Mouse (Mus musculus): ENCODE measurements around the gene Cltc.

Cltc gene

DNA sequence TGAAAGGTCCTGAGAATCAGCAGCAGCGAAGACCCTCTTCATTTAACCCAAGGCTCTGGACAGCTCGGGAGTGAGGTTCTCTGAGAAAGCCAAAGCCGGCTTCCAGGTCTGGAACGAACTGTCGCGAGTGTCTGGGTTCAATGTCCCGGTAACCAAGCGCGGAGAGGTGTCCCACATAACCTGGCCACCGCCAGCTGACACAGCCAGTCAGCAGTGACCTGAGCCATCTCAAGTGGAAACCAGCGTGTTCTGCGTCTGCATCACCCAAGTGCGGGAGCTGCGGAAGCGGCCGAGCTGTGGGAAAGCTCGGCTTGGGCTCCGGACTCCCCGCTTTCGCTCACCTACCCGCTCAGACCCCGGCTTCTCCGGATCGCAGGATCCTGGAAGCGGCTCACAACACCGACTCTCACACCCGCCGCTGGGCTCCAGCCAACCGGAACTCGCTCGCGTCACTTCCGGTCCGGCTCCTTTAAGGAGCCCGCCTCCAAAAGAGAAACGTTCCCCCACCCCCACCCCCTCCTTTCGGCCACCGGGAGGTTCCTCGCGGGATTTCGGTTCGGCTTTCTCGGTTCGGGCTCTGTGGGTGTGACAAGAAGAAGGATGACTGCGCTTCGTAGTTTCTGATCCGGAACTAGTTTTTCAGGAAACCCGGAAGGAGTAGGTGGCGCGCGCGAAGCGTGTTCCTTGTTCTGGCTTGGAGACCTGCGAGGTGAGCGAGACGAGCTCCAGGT lies 73.8 kb downstream of the Cltc start, which contains the start of the genes Vmp1 and Ptrh2:
TSS of gene Vmp1 (minus strand) at position 442 of the 731 bp plus-strand sequence.
TSS of gene Ptrh2 (plus strand) at position 591 of the 731 bp plus-strand sequence.
- DNase-seq (ENCODE audit: low spot score in 2 of 2), result peak; percentile 89 to 97

GRCm38 (mm10) chr11:86682861-86683260 lies 74.5 kb downstream of the Cltc start:
- DNase-seq (ENCODE audit: low spot score in 2 of 2), result no peak

- DNase-seq (ENCODE audit: low spot score in 2 of 2), result no peak
These were observed 75.9 kb downstream of the Cltc start for GRCm38 (mm10) chr11:86681423-86681822.

DNA sequence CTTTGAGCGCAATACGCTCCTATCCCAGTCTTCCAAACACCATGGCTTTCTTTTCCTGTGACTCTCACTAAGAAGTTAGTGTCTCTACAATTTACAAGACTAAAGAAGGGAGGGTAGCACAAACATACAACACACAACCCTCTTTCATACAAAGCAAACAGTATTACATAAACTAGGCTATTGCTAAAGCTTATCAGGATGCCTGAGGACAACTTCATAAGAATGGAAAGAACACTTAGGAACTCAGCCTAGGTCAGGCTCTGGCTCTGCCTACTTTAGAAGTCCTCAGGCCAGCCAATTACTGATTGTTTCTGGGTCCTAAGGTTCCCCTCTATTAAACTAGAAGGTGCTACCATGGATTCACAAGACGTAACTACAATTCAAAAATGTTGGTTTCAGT lies 76.6 kb downstream of the Cltc start:
- no peak for DNase-seq (ENCODE audit: low spot score in 2 of 2)

DNA sequence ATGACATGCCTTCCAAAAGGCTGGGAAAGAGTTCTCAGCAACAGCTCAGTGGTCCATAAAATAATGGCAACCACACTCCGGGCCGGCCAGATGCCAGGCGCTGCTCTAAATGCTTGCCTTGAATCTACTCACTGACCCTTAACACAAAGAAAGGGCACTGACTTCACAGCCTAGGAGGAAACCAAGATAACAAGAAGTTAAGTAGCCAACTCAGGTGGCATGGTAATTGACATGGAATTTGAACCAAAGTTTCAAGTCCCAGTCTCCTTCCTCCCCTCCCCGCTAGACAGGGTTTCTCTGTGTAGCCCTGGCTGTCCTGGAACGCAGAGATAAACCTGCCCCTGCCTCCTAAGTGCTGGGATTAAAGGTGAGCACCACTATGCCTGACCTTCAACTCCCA lies 78.4 kb downstream of the Cltc start:
- DNase-seq (ENCODE audit: low spot score in 2 of 2), result no peak

DNA sequence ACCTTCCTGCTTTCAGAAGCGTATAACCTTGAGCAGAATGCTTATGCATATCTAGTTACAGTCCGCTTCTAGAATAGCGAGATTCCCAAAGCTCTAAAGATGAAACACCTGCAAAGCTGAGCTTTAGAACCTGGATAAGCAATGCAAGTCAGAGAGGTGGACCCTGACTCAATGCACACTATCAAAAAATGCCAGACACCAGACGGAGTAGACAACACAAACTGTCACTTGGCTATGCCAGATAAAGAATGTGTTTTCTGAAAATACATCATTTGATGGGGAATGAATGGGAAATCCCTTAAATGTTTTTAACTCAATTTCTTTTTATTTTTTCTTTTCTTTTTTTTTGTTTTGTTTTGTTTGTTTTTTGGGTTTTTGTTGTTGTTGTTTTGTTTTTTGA lies 81.8 kb downstream of the Cltc start:
- no peak for DNase-seq (ENCODE audit: low spot score in 2 of 2)

- DNase-seq (ENCODE audit: low spot score in 2 of 2), result no peak
These were observed 84.6 kb downstream of the Cltc start for GRCm38 (mm10) chr11:86672772-86673171.

DNA sequence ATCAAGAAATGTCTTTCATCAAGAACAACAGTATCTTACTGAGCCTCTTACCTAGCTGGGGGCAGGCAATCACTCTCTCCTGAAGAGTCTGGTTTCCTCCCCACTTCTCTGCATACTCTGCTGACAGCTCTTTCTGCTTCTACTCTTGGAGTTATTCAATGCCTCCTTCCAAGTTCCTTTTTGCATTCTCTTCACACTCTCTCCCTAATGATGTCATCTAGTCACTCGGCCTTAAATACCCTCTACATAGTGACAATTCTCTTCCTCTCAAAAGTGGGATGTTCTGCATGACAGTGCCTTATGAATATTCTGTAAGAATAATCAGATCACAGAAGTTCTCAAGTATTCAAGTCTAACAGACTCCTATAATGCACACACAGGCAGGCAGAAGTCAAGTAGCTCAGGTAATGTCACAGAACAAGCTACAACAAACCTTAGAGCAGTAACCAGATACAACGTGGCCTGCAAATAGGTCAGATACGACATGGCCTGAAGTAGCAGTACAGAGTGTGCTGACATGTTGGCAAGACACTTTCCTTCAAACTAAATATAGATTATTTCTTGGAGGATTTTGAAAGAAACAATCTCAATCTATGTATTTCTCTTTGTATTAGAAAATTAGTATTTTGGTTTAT lies 86.2 kb downstream of the Cltc start:
- no peak for DNase-seq (ENCODE audit: low spot score in 2 of 2)

DNA sequence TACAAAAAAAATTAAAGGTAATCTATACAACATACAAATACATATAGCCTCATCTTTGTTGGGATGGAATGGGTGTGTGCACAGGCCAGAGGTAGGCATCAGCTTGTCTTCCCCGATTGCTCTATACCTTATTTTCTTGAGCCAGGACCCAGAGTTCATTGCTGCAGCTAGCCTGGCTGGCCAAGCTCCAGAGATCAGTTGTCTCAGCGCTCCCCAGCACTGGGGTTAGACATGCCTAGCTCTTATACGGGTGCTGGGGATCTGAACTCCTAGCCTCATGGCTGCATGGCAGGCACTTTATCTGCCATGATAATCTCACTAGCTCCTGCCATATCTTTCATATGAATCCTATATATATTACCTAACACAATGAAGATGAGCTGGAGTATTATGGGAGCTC lies 89.2 kb downstream of the Cltc start:
- DNase-seq (ENCODE audit: low spot score in 2 of 2), result no peak

- DNase-seq (ENCODE audit: low spot score in 2 of 2), result no peak
These were observed 89.8 kb downstream of the Cltc start for GRCm38 (mm10) chr11:86667553-86667952.

DNA sequence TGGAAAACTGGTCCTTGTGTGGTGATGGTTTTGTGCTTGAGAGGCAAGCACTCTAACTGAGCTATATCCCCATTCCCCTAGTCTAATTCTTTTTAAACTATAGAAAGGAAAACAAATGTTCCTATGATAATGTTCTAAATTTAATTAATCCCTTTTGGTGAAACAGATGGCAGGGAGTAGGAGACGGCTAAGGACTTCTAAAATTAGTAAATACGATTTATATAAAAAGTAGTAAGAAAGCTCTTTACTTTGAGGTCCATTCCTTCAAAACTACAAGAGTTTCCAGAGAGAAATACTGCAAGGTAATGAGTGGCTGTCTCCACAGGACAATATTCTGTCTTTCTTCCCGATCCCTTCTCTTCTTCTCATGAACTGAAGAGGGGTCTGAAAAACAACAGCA lies 93.0 kb downstream of the Cltc start:
- DNase-seq (ENCODE audit: low spot score in 2 of 2), result no peak

GRCm38 (mm10) chr11:86663977-86664376 lies 93.4 kb downstream of the Cltc start:
- no peak for DNase-seq (ENCODE audit: low spot score in 2 of 2)

DNA sequence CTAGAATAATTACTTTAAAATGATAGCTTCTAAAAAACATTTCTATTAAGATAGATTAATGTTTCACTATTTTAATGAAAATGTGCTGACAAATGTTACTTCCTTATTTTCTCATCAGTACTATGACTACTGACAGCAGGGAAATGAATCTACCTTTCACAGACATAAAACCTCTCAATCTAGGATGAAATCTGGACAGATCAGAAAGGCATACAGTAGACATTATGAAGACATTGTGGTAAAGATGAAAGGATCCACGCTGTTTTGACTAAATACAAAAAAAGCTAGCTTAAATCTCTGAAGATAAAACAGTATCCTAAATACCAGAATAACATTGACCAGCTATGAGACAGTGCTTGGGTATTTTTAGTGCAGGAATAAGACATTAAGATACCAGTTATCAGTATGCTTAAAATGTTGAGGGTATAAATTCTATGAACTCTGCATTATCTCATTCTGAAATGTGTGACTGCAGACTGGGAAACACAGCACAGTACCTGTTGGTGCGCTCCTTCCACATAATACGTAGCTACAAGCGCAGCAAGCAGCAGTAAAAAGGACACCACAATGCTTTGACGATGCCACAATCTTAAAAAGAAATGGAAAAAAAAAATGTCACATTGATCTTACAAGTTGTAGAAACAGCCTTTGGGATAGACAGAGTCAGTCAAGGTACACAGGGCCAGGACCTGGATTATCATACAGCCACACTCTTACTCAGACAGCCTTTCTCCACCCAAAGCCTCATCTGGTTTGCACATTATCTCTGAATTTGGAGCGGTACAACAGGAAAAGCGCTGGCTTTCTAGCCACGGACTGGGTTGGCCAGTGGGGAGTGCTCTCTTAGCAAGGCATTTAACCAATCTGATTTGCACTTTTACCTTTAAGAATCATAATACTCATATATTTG lies 94.1 kb downstream of the Cltc start:
- DNase-seq (ENCODE audit: low spot score in 2 of 2), result no peak

DNA sequence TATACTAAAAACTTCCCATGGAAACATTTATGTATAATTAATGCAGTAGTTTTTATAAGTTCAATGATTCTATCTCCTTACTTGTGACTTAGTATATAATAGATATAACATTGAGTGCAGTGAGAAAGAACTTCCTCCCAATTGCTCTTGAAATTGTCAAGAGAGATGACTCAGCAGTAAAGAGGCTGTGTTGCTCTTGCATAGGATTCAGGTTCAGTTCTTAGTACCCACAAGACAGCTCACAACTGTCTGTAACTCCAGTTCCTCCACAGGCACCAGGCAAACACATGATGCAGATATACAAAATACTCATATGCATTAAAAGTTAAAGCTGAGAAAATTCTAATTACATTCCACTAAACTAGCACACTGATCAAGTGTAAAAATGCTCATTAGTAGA lies 99.5 kb downstream of the Cltc start:
- no peak for DNase-seq (ENCODE audit: low spot score in 2 of 2)

DNA sequence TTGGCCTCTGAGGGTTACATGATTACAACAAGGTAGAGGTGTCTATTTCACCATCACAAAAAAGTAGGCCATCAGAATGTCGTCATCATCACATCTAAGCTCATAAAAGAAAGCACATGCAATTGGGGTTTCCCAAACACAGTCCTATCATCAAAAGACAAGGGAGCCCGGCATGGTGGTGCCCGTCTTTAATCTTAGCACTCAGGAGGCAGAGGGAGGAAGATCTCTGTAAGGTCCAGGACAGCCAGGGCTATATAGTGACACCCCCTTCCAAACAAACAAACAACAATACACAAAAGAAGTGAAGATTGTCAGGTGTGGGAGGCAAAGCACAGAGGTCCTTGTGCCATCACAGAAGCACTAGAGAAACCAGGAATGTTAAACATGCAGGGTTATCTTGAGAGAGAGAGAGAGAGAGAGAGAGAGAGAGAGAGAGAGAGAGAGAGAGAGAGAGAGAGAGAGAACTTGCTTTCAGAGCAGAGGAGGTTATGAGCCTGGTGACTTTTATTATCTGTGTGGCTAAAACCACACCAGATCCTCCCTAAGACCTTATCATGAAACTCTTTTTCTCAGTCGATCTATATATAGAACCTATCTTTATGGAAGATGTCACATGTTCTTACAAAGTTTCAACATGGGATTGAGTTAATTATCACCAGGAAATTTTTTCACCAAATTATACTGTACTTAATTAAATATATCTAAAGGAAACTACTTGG lies 100.4 kb downstream of the Cltc start:
- no peak for DNase-seq (ENCODE audit: low spot score in 2 of 2)

- DNase-seq (ENCODE audit: low spot score in 2 of 2), result no peak
These were observed 101.7 kb downstream of the Cltc start for GRCm38 (mm10) chr11:86655671-86656070.

GRCm38 (mm10) chr11:86654096-86654495 lies 103.3 kb downstream of the Cltc start:
- DNase-seq (ENCODE audit: low spot score in 2 of 2), result no peak

DNA sequence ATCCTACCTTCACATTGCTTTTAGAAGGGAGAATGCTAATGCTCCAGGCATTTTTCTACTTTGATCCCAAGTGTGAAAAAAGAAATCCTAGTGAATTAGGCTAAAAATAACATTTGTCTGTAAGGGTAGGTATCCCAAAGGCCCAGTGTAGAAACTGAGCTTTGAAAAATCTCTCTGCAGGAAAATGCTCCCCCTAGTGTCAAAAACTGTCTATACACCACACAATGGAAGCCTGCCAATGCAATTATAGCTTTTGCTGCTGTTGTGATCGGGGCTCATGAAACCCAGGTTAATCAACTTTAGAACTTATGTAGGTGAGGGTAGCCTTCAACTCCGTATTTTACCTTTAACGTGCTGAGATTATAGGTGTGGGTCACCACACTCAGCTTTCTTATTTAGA lies 103.9 kb downstream of the Cltc start:
- peak in 1 of 2 experiments; percentile 40 for DNase-seq (ENCODE audit: low spot score in 2 of 2)

DNA sequence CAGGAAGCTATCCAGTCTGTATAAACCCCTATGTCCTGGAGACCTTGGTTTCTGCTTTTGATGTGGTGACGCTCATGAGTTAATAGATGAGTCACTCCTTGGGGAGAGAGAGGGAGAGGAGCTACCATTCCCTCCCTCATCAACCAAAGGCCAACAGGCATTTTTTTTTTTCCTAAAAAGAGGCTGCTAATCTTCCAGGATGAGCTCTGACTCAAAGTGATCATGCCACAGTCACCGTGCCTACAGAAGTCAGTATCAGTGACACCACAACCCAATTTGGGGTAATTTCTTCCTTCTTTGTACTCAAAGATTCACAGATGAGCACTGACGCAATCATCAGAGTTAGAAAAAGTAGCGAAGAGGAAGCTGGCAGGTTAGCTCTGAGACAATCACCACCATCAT lies 104.8 kb downstream of the Cltc start:
- no peak for DNase-seq (ENCODE audit: low spot score in 2 of 2)

DNA sequence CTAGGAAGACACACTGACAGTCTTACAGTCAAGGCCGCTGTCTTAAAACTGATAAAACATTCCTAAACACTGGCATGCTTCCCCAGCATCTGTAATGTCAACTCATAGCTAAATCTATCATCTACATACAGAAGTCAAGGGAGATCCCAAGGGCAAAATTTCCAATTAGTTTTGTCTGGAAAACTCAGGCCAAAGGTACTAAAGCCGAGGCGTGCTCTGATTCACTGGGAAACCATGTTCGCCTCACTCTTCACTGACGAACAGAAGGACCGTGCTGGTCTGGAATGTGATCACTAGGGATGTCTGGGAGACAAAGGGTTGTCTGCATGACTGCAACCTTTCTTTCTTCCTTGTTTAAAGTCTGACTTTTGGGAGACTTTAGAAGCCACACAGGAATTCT lies 106.7 kb downstream of the Cltc start:
- DNase-seq (ENCODE audit: low spot score in 2 of 2), result no peak

DNA sequence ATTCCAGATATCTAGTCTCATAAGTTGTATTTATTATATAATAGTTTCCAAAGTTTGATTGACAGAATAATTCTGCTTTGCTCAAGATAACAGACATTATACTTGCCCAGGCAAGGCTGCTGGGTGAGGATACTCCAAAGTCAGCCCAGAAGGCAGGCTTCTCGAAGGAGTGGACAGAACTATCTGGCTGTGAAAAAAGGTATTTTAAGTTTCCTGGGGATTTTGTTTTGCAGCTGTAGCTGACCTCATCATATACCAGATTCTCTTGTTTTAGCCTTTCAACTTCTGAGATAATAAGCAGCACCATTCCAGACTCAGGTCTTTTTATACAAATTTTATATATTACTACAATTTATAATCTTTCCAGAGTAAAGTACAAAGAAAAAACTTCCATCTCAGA lies 107.8 kb downstream of the Cltc start:
- DNase-seq (ENCODE audit: low spot score in 2 of 2), result no peak
